Mouse (Mus musculus) lung, adult 2 months (tissue): ENCODE data around the gene Cacna1a. TPM values are rescaled to one million over a fixed set of nuclear protein-coding genes. Genes with fewer than 3 reads are reported as not detected.

ENCODE experiments used
- DNase-seq: peaks from one replicate; pipeline ENCODE4 v3.0.0; 2022
- H3K4me1 ChIP-seq: fragments of 200-500 bp; 2 replicates; pipeline ENCODE4 v1.6.1; 2011; ENCODE audit warnings: low read length; ENCODE audit not compliant: control insufficient read depth, insufficient read depth
- H3K4me3 ChIP-seq: fragments of 200-500 bp; replicated peaks from 2 replicates; pipeline ENCODE3; 2011; ENCODE audit warnings: low read depth, mild to moderate bottlenecking, control low read depth, low read length; ENCODE audit errors: extremely low read depth
- CTCF ChIP-seq: fragments of 200-500 bp; IDR thresholded peaks from 2 replicates; pipeline ENCODE4 v1.5.1; 2011; ENCODE audit warnings: mild to moderate bottlenecking, low read length, control low read depth; ENCODE audit not compliant: insufficient read depth
- POLR2A ChIP-seq: fragments of 200-500 bp; IDR thresholded peaks from 2 replicates; pipeline ENCODE4 v1.6.1; 2011; ENCODE audit warnings: low read depth, mild to moderate bottlenecking, control low read depth, low read length, borderline replicate concordance; ENCODE audit errors: extremely low read depth
- WGBS: fragments of 180-500 bp; shearing (Covaris S2); methylation state at CpG from one replicate; pipeline ENCODE4 v1.1.7; 2018; 5-methylcytosine and 5-hydroxymethylcytosine counted together
- polyA plus RNA-seq: library from polyadenylated mRNA; depleted of rRNA; stranded (reverse); fragments of >200 nt; gene quantifications from 2 replicates; pipeline ENCODE4 v1.2.3, GENCODE M21; 2012

Gene Cacna1a
- polyA plus RNA-seq, 1 experiment, result 13.3 TPM

DNA sequence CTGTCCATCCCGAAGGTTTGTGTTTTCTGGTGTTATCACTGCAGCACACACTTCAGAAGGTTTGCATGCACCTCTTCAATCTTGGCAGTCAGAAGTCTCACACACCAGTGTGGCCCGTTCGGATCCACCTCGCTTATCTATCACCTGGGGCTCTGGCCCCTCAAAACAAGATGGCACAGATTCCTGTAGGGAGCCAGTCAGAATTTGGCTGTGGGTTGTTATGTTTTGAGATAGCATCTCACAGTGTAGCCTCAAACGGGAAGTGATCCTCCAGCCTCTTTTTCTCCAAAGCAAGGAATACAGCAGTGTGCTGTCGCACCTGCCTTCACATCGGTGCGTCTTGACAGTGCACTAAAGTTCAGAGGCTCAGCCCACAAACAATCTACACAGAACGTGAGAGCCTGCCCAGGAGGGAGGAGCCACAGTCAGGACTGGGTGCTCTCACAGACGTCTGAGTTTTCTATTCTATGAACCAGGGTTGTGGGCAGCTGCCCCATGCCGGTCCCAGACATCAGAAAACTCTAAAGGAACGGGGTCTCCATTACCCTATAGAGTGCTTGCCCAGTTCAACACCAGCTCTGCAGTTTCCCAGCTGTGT, 178.7 kb downstream of the Cacna1a start:
- Histone ChIP-seq H3K4me3 (no peak overlapping the region), H3K4me1 (no peaks in the 10 kb centered on the region)
- WGBS, result 56% methylated on average over 12 of the region's 12 CpGs
- TF ChIP-seq CTCF (no peak), POLR2A (no peak)
- DNase-seq, result no peak

DNA sequence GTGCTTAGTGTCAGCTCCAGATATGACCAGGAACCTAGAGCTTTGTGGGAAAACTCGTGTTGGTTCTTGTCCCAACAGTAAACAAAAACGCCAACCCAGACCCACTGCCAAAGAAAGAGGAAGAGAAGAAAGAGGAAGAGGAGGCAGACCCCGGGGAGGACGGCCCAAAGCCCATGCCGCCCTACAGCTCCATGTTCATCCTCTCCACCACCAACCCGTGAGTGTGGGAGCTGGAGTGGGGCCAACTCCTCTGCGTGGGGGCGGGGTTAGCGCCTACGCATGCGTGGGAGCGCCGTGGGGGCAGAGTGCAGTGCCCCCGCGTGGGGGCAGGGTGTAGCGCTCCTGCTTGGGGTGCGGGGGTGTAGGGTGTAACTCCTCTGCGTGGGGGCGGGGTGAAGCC, 179.3 kb downstream of the Cacna1a start:
- Histone ChIP-seq H3K4me3 (no peak overlapping the region), H3K4me1 (no peaks in the 10 kb centered on the region)
- no peak for DNase-seq
- no peak for TF ChIP-seq POLR2A
- no peak for TF ChIP-seq CTCF
- WGBS, result 46% methylated on average over 19 of the region's 19 CpGs

DNA sequence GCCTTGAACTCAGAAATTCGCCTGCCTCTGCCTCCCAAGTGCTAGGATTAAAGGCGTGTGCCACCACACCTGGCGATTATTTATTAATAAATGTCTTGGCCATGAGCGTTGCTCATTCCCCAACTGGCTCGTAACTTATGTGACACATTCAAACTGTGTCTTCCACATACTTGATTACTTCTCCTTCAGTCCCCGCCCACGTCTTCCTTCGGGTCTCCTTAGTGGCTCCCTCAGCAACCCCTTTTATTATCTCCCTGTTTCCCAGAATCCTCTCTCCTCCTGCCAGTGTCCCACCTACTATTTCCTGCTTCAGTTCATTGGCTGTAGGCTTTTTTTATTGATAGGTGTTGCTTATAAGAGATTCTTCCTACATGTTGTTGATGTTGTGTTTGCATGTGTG, 180.5 kb downstream of the Cacna1a start:
- Histone ChIP-seq H3K4me1 (no peaks in the 10 kb centered on the region), H3K4me3 (no peak overlapping the region)
- WGBS, result 64% methylated on average over 8 of the region's 8 CpGs
- DNase-seq, result no peak
- TF ChIP-seq POLR2A (no peak), CTCF (no peak)

DNA sequence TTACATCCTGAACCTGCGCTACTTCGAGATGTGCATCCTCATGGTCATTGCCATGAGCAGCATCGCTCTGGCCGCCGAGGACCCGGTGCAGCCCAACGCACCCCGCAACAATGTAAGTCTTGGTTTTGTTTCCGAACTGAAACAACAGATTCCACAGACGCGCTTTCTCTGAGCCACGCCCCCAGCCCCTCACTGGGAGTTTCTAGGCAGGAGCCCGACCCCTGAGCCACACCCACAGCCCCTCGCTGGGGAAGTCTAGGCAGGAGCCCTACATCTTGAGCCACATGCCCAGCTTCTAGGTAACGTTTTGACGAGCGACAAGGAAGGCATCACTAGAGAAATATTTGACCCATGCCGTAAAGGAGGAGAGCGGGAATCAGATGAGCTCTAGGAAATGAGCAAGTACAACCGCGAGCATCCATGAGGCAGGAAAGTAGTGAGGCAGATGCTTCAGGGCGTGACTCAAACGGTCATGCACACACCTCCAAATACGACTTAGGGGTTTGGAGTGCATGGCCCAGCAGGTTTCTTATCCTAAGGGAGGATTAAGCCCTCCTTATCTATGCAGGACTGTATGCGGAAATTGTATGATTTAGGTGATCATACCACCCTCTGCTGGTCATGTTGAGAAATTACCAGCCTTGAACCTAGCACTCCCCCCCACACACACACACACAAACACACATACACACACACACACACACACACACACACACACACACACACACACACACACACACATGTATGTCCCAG, 181.9 kb downstream of the Cacna1a start:
- Histone ChIP-seq H3K4me1 (no peaks in the 10 kb centered on the region), H3K4me3 (no peak overlapping the region)
- no peak for DNase-seq
- no peak for TF ChIP-seq CTCF
- TF ChIP-seq POLR2A, result no peak
- WGBS, result 34% methylated on average over 25 of the region's 25 CpGs

DNA sequence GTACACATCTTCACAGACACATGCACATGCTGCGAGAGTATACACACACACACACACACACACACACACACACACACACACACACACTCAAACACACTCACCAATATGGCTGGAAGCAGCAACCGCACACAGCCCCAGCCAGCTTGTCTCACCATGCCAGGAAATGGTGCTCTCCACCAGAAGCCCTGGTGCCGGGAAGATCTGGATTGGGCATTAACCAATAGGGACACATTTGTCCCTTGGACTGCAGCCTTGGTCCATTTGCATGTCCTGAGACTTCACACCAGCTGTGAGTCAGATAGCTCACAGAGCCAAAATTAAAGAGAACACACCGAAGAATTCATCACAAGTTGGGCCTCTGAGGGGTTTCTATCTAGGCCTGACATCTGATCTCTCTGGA, 189.2 kb downstream of the Cacna1a start:
- TF ChIP-seq POLR2A (no peak), CTCF (no peak)
- Histone ChIP-seq H3K4me3 (no peak overlapping the region), H3K4me1 (no peaks in the 10 kb centered on the region)
- DNase-seq, result no peak
- WGBS, result 75% methylated on average over 4 of the region's 4 CpGs

DNA sequence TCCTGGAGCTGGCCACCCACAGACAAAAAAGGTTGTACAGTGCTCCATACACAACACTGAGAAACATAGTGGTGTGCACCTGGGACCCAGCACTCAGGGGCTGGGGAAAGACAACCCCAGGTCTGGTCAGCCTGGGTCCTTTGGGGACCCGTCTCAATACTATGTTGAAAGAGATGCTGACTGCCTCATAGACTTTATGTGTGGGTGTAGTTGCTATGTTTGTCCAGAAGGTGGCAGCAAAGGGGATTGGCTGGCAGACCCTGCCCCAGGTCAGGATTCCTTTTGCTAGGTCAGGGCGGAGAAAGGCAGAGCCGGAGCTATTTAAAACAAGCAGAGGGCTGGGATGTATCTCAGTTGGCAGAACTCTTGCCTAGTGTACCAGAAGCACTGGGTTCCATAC, 191.4 kb downstream of the Cacna1a start:
- no peak for DNase-seq
- H3K4me1 ChIP-seq, result no peaks in the 10 kb centered on the region

DNA sequence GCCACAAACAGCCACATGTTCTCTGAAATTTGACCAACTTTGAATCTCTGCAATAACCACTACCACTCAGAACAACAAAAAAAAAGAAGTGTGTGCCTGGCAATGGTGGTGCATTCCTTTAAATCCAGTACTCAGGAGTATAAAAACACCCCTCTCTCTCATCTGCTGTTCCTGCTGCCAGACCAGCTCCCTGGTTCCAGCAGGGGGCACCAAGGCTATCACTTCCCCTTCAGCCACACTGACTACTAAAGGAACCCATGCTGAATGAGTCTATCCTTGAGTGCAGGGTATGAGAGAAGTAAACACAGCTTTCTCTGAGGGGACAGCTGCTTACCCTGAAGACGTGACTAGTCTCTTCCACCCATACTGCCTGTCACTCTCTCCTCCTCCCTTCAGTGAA, 197.1 kb downstream of the Cacna1a start:
- H3K4me3 ChIP-seq, result no peak overlapping the region
- TF ChIP-seq CTCF (peak; percentile 26; the same call in 1 of the 2 replicates), POLR2A (no peak)
- DNase-seq, result no peak
- WGBS, result 29% methylated on average over 1 of the region's 1 CpGs
- H3K4me1 ChIP-seq, result no peaks in the 10 kb centered on the region

More for the DNA sequence above, 191.4 kb downstream of the Cacna1a start:
- TF ChIP-seq CTCF (peak; percentile 64), POLR2A (no peak)
- H3K4me3 ChIP-seq, result no peak overlapping the region
- 24% methylated on average over 3 of the region's 3 CpGs for WGBS

DNA sequence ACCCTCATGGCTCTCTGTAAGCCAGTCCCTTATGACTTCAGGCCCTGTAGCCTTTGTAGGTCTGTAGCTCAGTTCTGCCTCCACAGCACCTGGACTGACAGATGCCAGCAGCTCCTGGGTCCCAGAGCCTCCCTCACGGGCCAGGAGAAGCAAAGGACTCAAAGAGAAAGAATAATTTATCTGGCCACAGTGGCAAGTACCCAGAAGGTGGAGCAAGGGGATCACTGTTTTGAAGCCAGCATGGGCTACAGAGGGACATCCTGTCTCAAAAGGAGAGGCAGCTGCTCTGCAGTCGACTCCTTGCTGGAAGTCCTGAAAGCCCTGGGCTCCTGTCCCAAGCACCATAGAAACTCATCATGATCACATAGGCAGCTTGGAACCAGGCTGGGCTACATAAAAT, 198.0 kb downstream of the Cacna1a start:
- 68% methylated on average over 2 of the region's 2 CpGs for WGBS
- no peaks in the 10 kb centered on the region for H3K4me1 ChIP-seq
- DNase-seq, result no peak
- no peak overlapping the region for H3K4me3 ChIP-seq
- no peak for TF ChIP-seq CTCF
- no peak for TF ChIP-seq POLR2A

DNA sequence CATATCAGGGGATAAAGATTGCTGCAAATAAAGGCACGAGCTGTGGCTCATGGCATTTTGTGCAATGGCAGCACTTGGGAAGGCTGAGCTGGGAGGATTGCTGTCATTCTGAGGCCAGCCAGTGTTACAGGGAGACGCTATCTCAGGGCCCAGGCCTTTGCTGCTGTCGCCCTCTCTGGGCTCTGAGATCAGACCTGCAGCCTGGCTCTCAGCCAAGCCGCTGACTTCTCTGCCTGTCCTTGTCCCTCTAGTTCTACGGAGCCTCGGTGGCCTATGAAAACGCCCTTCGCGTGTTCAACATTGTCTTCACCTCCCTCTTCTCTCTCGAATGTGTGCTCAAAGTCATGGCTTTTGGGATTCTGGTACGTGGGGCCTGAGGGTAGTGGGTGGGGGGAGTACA, 200.3 kb downstream of the Cacna1a start:
- 67% methylated on average over 11 of the region's 11 CpGs for WGBS
- no peak for DNase-seq
- H3K4me3 ChIP-seq, result no peak overlapping the region
- no peaks in the 10 kb centered on the region for H3K4me1 ChIP-seq
- TF ChIP-seq POLR2A, result no peak
- TF ChIP-seq CTCF, result no peak

DNA sequence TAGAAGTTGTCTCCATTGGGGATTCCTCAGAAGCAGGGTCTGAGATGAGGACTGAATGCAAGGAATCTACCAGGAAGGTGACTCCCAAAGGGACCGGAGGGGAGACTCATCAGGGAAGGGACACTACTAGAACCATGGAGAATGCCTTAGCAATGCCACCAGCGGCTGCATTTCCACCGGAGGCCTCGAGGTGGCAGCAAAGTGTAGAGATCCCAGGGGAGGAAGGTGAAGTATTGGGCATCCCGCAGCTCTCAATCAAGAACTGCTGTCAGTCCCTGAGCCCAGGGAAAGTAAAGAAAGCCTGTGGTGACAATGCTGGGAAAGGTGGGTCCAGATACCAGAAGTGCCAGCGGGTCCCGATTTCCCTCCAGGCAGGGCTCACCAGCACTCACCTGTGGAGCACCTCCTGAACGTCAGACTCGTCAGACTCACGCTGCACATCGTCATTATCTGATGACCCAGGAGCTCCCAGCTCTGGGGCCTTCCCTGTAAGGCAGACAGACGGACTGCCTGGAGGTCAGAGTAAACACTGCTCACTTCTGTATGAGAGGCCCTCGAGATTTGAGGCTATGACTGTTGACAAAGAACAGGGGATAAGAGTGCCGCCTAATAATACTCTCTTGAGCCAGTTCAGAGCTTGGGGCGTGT, 203.9 kb downstream of the Cacna1a start:
- no peaks in the 10 kb centered on the region for H3K4me1 ChIP-seq
- H3K4me3 ChIP-seq, result no peak overlapping the region
- TF ChIP-seq CTCF, result peak; percentile 93
- no peak for TF ChIP-seq POLR2A
- 16% methylated on average over 15 of the region's 15 CpGs for WGBS
- peak; percentile 84 for DNase-seq

DNA sequence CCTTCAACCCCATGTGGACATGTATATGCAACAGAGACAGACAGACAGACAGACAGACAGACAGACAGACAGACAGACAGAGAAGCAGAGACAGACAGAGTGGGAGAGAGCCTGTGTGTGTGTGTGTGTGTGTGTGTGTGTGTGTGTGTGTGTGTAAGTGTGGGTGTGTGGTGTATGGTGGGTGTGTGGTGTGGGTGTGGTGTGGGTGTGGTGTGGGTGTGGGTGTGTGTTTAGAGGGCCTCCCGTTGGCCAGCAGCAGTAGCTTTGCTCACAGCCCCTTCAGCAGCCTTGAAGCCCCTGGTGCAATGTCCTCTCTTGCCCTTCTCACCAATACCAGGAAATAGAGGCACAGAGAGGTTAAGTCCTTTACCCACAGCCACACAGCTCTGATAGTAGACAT, 204.9 kb downstream of the Cacna1a start:
- TF ChIP-seq CTCF (no peak), POLR2A (no peak)
- WGBS, result 57% methylated on average over 1 of the region's 1 CpGs
- Histone ChIP-seq H3K4me1 (no peaks in the 10 kb centered on the region), H3K4me3 (no peak overlapping the region)
- DNase-seq, result no peak
